26 mouse cellular contexts compared by ENCODE assay signal in the genomic region with DNA sequence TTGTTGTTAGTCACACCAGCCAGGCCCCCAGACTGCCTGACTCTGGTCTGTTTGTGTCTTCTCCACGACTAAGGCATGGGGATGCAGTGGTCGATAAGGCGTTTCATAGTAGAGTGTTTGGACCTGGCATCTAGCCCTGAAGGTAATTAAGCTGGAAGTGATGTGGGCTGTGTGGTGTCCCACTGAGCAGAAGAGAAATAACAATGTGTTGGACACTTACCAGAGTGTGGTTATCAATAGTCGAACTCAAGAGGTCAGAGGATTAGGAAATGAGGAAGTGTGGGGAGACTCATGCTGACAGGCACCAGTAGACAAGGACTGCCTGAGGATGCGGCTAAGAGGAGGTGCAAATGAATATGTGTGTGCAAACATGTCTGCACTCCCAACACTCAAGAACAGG. TPM values are rescaled to one million over a fixed set of nuclear protein-coding genes. Genes with fewer than 3 reads are reported as not detected.
"Had no signal": no experiment of that assay in that cellular context is flagged by ENCODE, and none has a peak within 500 bp of the region (broad histone marks: within the 10 kb centered on the region; RNA-seq: fewer than 3 reads in every experiment).

No protein-coding gene starts in this region.

RNA-seq across cellular contexts. Expression of gene Als2cr12, which starts 17.4 kb away (rescaled TPM):
- total RNA-seq: gastrocnemius, adult 2 months; gastrocnemius, postnatal 10 days; gastrocnemius, postnatal 25 days; heart, adult 2 months; heart, postnatal 14 days; heart, postnatal 36 days; layer of hippocampus, adult 2 months; layer of hippocampus, postnatal 25 days; left cerebral cortex, adult 2 months; left cerebral cortex, postnatal 14 days; left cerebral cortex, postnatal 36 days had no signal
- polyA plus RNA-seq: frontal cortex, adult 2 months; heart, embryonic 11.5 days; heart, embryonic 13.5 days; heart, embryonic 16.5 days; hindbrain, embryonic 10.5 days; hindbrain, embryonic 12.5 days; hindbrain, embryonic 14.5 days; hindbrain, embryonic 16.5 days; inflammation-experienced regulatory T-cells, adult 6 months; kidney, embryonic 14.5 days; kidney, embryonic 16.5 days; limb, embryonic 11.5 days; limb, embryonic 13.5 days; liver, adult 2 months; liver, embryonic 12.5 days had no signal
